Mouse (Mus musculus): ENCODE results near the gene Gm20532.
A peak's percentile ranks its signal among the peaks of the same experiment; 100 is the strongest.

Gm20532 gene

DNA sequence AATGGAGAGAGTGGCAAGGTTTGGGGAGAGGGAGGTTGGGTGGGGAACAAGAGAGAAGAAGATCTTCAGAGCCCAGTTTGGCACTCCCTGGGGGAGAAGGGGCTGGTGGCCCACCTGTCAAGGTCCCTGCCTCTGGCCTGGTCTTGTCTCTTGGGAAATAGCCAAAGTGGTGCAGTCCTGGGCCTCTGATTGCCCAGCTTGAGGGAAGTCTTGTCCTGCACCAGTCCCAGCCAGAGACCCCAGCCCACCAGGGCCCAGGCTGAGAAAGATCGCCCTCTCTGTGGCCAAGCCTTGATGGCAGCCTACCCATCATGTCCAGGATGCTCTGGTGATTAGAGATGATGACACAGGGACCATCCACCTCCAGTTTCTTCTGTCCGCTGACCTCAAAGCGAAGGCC is 10.5 kb downstream of the Gm20532 start:
- DNase-seq (ENCODE audit: low spot score in 2 of 2): no peak

DNA sequence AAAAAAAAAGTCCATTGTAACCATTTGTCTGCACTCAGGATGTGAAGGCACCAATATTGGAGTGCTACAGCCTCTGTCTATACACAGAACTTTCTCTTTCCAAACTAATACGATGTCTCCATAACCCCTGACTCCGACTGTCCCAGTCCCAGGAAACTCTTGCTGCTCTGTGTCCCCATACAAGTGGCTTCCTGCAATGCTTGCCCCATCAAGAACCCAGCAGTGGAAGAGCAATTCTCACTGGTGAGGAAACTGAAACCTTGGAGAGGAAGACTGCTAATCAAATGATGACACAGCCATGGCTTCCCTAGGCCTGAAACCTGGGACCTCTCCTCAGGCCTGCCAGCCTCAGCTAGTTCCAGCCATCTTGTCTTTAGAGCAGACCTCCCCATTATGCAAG is 11.4 kb downstream of the Gm20532 start:
- DNase-seq (ENCODE audit: low spot score in 2 of 2): no peak

DNA sequence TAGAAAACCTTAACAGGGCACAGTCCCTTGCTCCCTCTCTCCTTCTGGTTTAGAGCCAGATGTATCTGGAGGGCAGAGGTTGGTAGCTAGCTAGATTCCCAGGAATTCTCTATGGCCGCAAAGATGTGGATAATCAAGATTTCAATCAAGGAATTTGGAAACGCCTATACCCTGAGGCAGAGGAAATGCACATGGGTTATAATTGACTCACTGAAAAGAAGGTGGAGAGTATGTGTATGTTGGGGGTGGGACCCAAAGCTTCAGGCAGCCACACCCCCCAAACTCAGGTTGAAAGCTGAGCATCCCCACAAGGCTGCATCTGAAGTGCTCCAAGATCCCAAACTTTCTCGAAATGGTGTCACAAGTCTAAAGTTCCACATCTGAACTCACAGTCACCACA is 12.0 kb downstream of the Gm20532 start:
- DNase-seq (ENCODE audit: low spot score in 2 of 2): no peak

DNA sequence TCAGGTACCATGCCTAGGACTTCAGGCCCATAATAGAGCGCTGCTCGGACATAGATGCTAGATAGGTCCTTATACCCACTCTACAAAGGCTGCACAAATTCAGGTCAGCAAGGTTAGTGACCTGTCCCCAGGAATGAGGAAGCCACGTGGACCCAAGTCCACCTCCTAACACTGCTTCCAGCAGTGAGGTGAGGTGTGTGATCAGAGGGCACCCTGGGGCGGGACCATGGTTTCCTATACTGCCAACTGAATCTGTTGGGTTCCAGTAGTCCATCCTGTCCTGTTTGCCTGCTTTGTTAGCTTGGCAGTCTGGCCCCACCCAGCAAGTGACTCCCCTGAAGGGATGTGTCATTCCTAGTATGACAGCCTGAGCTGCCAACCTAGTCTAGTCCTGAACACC is 13.5 kb downstream of the Gm20532 start:
- no peak for DNase-seq (ENCODE audit: low spot score in 2 of 2)

DNA sequence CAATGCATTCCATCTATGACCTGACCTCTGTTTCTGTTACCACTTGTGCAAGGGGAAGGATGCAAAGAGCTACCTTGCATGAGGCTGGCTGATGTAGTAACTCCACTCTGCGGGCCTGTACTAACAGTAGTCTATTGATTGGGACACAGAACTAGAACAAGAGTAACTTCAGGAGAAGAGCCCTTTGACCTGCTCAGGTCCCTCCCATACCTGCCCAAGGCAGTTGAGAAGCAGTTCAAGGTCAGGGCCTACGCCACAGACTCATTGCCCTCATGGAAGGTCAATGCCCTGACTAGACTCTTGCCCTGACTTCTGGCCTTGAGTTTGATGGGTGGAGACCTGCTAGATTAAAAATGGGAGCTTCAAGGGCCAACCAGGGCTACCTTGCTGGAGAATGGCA is 14.2 kb downstream of the Gm20532 start:
- DNase-seq (ENCODE audit: low spot score in 2 of 2): no peak

DNA sequence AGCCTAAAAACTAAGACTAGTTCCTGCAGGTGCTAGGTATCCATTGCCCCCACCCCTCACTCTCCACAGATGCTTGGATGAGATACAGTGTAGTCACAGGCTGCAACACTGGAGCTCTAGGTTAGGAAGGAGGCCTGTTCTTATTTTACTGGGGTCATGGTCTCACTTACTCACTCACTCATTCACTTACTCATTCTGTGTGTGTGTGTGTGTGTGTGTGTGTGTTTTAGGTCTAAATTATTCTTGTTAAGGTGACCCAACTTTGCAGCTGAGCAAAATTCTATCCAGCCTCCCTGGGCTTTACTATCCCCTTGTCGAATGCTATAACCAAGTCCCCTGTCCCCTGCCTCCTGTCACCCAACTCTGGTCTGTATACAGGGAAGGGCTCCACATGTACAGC is 15.2 kb downstream of the Gm20532 start:
- no peak for DNase-seq (ENCODE audit: low spot score in 2 of 2)

DNA sequence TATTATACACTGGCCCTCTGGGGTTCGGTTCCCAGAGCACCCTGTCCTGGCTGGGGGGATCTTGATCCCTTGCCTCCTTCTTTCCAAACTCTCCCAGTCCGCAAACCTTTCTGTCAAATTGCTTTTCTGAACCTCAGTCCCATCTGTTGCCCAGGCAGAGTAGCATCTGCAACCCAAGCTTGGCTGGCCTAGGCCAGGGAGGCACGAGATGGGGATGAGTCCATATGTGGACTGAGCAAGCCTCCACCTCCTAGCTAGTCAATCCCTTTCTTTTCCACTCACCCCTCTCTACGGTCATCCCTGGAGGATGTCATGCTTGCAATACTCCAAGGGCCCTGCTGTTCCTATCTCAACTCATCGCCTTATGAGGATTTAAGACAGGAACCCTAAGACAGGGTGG is 16.2 kb downstream of the Gm20532 start:
- no peak for DNase-seq (ENCODE audit: low spot score in 2 of 2)

DNA sequence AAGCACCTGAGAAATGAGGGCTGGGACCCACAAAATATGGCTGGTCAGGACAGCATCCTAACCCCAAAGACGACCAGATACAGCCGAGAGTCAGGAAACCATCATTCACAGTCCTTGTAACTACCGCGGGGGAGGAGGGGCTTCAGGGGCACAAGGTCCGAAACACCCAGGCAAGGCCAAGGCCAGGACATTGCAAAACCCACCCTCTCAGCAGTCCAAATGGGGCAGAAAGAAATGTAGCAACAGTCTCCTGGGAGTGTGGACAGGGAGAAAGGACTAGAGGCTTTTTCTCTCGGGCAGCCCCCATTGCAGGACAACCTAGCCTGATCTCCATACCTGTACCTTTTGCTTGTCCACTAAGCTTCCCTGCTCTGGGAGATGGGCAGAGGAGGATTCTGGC is 16.7 kb downstream of the Gm20532 start:
- no peak for DNase-seq (ENCODE audit: low spot score in 2 of 2)

DNA sequence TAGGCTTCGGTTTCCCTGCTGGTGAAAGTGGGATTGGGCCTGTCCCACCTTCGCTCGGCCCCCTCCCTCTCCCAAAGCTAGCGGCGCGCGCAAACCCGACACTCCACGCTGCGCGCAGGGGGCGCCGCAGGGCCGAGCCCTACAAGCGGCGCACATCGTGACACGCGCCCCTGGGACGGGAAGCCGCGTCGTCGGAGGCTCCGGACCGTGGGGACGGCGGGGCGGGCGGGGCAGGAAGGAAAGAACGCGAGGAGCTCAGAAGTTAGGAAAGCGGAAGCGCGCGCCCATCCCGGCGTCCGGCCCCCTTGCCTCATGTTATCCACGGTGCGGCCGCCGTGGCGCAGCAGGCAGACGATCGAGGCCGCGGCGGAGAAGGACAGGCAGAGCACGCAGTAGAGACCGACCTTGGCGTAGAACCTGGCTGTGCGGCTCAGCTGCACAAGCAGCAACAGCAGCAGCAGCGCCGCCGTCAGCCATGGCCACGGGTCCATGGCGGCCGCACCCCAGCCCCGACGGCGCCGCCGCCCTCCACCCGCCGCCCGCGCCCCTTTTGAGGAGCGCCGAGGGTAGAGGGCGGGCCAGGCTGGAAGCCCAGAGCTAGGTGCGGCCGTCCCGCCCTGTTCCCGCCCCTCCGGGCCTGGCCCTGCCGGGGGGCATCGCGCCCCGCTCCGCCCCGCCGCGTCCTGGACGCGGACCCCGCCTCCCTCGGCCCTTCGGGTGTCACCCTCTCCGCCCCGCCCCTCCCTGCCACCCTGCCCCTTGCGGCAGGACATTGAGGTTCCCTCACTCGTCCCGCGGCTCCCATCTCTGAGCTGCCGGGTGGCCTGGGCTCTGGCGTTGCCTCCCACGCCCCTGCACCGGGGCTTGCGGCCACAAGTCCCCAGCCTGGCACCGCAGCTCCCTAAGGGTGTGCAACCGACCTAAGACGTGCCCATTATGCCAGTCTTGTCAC is 17.6 kb downstream of the Gm20532 start, which contains the start of gene Agpat2:
Gene Agpat2 (minus strand): TSS at position 698 of the 952 bp plus-strand sequence.
- DNase-seq (ENCODE audit: low spot score in 2 of 2): peak; percentile 57 to 62

DNA sequence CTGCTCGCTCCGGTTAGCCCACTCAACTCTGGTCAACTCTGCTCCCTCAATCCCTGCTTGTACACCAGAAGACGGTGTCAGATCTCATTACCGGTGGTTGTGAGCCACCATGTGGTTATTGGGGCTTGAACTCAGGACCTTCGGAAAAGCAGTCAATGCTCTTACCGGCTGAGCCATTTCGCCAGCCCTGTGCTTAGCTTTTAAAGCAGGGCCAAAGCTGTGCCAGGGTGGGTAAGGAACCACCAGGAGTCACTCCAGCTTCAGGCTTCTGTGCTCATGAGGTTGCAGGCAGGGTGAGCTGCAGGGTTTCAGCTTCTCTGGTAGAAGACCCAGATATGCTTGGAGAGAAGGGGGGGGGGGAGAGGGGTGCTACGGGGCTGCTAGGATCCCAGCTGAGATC is 18.9 kb downstream of the Gm20532 start:
- DNase-seq (ENCODE audit: low spot score in 2 of 2): no peak

DNA sequence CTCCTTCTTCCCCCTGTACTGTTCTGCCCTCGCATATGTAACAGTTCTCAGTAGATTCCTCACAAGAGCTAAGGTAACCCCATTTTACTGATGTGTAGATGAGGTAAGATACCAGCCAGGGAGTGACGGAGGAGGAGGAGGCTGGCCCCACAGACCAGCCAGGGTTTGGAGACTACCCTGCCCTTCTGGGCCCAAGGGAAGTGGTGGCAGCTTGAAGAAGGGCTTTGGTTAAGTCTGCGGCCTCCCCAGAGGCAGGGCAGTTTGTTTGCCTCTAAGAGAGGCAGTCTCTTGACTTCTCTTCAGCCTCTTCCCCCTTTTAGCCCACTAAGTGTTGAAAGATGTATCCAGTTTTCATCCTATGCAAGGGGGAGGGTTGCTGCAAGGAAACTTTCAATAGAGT is 20.1 kb downstream of the Gm20532 start:
- DNase-seq (ENCODE audit: low spot score in 2 of 2): no peak

DNA sequence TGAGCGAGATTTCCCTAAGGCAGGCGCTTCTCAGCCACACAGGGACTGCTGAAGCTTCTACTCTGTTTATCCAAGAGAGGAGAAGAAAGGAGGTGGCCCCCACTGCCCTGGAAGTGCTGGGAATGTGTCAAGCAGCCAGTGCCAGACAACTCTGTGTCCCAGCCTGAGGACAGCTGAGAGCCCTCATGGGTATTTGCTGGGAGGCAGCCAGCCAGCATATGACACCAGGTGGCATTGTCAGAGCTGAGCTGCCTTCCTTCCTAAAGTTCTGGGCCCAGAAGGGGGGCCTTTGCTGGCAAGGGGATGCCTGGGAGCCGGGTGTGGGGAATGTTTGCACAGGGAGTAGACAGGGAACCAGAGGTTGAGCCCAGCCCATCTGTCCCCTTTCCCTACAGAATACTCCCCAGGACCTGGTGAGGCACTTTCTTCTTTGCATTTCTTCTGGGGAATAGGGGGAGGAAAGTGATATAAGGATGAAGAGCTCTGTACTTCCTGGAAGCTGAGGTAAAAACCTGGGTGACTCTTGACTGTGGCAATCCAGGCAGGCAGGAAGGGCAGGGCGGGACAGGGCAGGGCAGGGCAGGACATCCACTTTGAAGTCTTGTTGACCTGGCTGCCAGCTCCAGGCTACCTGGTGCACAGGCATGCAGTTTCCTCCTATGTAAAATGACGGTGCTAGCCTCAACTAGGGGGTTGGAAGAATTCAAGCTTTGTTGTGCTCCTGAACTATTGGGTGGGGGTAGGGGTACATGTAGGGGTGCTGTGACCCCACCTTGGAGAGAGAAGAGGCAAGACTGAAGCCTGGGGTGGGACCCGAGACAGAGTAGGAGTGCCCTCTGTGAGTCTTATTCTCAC is 20.8 kb downstream of the Gm20532 start:
- no peak for DNase-seq (ENCODE audit: low spot score in 2 of 2)

DNA sequence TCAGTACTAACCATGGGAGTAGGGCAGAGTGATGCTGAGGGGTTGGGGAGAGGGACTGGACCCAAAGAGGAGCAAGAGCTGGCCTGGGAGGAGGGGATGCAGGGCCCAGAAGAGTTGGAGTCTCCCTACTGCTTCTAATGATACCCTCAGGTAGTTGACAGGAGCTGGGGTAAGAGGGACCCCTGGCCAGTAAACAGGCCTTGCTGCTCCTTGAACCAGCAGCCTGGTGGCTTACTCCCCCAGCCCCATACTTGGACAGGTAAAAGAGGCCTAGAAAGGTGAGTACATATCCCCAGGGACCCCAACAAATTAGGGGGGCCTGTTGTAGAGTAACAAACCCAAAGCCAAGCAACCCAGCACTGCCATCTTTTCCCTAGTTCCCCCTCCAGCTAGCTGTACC is 22.3 kb downstream of the Gm20532 start:
- DNase-seq (ENCODE audit: low spot score in 2 of 2): no peak

DNA sequence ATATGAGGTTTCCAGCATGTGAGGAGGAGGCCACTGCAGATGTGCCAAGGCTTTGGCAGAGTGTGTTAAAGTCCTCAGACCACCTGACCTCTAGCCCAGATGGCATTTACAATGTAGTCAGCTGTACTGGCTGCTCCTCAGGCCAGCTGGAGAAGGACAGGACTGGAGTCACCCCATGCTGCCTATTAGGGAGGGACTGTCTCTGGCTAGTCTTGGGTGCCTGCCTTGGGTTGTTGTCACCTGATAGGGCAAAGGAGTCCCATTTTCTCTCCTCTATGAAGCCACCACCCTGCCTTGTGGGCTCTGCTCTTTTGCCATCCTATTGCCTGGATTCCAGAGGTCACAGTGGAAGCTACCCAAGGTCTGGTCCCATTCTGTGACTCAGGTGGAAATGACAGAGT is 22.8 kb downstream of the Gm20532 start:
- DNase-seq (ENCODE audit: low spot score in 2 of 2): no peak

DNA sequence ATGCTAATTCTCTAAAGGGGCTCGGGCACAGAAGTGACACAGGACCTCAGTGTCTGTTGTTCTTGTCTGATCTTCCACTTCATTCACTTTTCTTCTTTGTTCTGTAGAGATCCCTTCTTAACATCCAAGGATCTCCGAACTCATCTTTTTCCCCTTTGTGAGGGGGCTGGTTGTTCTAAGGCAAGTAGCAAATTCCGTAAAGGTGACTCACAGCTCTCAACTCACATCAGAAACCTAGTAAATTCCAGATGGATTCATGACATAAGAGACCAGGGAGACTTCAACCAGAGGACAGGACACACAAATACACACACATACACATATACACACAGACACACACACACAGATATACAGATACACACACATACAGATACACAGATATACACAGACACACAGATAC is 24.1 kb downstream of the Gm20532 start:
- DNase-seq (ENCODE audit: low spot score in 2 of 2): no peak

DNA sequence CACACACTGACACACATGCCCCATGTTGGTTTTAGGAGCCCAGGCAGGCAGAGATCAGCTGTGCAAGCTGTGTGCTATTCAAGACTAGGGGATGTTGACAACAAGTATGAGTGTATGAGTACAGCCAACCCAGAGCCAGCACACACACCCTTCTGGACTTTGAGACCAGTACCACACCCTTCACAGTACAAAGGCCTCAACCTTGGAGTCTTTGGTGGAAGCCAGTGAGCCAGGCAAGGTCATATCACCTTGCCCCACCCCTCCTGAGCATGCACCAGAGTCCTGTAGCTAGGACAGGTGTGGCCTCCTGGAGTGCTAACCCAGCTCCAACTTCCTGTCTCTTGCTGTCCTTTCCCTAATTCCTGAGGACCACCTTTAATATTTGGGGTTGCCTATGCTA is 24.6 kb downstream of the Gm20532 start:
- no peak for DNase-seq (ENCODE audit: low spot score in 2 of 2)

DNA sequence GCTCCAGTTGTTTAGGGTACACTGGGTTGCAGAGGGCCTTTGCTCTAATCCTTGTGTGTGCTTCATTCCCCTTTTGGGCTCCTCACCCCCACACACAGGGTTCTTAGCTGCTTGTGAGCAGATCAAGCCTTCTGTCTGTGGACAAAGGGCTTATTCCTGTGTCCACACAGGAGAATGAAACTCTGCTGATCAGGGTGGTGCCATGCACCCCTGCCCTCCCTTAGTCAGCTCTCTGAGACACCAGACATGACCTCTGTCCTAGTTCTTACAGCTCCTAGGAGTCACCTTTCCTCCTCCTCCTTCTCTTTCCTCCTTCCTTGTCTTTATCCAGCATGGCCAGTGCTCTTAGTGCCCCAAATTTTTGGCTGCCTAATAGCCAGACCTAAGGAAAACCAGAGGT is 25.5 kb downstream of the Gm20532 start:
- no peak for DNase-seq (ENCODE audit: low spot score in 2 of 2)

DNA sequence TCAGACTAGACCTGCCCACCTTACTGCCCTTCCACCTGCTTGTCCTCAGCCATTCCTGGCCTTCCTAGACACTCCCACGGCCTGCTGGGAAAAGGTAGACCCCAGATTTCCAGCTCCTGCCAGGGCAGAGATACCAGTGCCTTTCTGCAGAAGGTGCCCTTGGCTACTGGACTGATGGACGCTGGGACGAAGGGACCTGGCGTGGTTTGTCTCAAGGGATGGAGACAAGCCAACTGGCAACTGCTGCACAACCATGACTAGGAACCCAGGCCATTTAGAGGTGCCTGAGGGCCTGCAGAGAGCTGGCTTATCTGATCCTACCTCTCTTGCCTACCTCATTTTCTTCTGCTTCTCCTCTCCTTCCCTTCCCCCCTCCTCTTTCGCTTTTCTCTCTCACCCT is 28.5 kb downstream of the Gm20532 start:
- DNase-seq (ENCODE audit: low spot score in 2 of 2): no peak

DNA sequence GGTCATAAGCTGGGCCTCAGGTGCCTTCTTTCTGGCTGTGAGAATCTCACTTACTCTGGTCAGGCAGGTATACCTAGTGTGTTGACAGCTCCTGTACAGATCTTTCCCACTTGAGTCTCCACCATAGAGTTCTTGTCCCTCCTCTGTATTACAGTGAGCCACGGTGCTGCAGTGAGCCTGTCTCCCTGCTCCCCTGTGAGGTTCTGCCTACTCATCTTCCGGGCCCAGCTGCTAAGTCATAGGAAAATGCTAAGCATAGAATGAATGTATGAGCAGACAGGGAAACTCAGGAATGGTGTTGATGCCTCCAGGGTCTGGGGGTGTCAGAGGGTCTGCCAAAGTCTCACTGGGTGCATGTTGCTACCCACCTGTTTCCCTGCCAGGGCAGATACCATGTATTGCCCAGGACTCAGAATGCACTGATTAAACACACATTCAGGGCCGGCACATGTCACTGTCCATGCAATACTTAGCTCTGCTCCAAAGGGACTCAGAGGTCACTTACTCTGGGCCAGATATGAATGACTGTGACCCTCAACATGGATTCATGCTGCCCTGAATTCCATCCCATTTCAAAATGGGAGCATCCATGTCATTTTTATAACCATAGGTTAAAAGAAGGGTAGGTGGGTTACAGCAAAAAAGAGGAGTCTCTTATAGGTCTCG is 29.2 kb downstream of the Gm20532 start:
- no peak for DNase-seq (ENCODE audit: low spot score in 2 of 2)

DNA sequence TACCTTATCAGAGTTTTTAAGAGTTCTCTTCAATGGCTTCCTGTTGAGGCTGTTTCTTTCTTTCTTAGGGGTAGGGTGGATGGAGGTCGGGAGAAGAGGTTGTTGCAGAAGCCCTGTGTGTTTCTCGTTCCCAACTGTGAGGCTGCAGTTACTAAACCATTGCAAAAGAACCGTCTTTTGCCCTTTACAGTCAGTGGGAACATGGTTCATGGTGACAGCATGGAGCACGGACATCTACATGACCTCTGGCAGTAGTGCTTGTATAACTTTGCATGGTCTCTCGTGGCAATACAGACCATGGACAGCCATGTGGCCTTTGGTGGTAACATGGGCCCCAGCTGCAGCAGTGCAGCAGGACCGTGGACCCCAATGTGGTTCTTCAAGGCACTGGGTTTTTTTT is 30.9 kb downstream of the Gm20532 start:
- DNase-seq (ENCODE audit: low spot score in 2 of 2): no peak

DNA sequence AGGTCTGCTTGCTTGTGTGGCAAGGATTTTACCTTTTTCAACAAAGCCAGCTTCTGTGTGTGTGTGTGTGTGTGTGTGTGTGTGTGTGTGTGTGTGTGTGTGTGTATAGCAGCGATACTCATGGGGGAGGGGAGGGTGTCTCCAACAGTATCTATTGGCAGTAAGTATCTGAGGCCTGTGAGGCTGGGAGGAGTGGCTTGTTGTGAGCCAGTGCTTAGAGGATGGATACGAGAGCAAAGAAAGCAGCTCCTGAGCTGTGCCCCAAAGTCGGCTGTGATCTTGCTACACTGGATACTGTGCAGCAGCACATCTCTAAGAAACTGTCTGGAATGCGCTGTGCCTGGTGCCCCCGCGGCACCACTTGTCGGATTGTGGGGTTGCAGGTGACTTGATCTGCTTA is 31.5 kb downstream of the Gm20532 start:
- DNase-seq (ENCODE audit: low spot score in 2 of 2): no peak

DNA sequence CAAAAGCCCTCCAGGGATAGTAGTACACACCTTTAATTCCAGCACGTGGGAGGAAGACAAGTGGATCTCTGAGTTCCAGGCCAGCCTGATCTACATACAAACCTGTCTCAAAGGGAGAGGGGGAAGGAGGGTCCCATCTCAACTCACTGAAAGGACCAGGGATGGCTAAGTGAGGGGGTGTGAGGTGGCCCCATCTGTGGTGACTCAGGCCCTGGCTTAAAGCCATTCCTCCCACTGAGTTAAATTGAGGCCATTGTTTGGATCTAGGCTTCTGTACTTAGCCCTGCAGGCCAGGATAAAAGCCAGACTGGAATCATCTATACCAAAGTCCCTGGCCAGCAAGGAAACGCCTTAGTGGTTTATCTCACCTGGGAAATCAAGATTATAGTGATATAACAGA is 34.8 kb downstream of the Gm20532 start:
- DNase-seq (ENCODE audit: low spot score in 2 of 2): no peak
